Mouse (Mus musculus): ENCODE results near the gene Rnf225. TPM values are rescaled to one million over a fixed set of nuclear protein-coding genes. Genes with fewer than 3 reads are reported as not detected.
"Not testable (repeated sequence)": the region's sequence is repeated elsewhere in the genome, so short reads cannot be mapped to it uniquely, and the experiment has no call there.

The Rnf225 gene
- polyA plus RNA-seq, 1 experiment from 2014 or later, result 0.63 TPM

- Histone ChIP-seq H3K27me3 (replicated peaks) (no peaks in the 10 kb centered on the region), H3K9me3 (no peaks in the 10 kb centered on the region), H3K4me3 (no peak overlapping the region), H3K27ac (replicated peaks) (no peak overlapping the region), H3K4me2 (no peak overlapping the region), H3K36me3 (peaks cover 75% of the 10 kb centered on the region), H3K9ac (no peak overlapping the region), H3K4me1 (peaks cover 18% of the 10 kb centered on the region)
- no peak for ATAC-seq (ENCODE audit: extremely low read depth, insufficient number of reproducible peaks, low FRiP score, low TSS enrichment)
- WGBS, result 68% methylated on average over 1 of the region's 1 CpGs
These were observed 22.1 kb upstream of the Rnf225 start for GRCm38 (mm10) chr7:12905146-12905545.

DNA sequence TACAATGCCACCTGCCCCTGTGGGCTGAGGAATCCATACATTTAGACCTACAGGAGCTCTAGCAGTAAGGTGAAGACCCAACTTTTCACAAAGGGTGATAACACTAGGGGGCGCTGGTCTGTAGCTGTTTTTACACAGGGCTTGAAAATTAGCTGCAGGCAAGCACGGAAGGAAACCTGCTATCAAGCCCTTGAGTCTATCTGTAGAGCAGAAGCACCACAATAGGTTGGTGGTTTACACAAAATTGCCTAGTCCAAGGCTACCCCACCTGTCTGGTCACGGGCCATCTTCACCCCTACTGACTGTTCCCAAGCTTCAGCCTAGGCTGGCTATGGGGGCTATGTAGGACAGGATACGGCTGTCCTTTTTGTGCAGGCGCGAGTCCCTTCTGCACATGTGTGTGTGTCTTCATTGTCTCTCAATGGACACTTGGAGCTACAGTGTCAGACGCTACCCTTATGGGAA is 17.7 kb upstream of the Rnf225 start:
- Histone ChIP-seq H3K27ac (replicated peaks) (peak overlapping the region; percentile 94), H3K4me3 (peak overlapping the region; percentile 66), H3K4me1 (peaks cover 16% of the 10 kb centered on the region), H3K4me2 (peak overlapping the region; percentile 70), H3K9me3 (no peaks in the 10 kb centered on the region), H3K36me3 (peaks cover 45% of the 10 kb centered on the region), H3K9ac (peak overlapping the region; percentile 82), H3K27me3 (replicated peaks) (no peaks in the 10 kb centered on the region)
- ATAC-seq (ENCODE audit: extremely low read depth, insufficient number of reproducible peaks, low FRiP score, low TSS enrichment), result 0 out of 2 replicates have a peak, but pooled peaks have one; percentile 28
- WGBS, result 24% methylated on average over 7 of the region's 7 CpGs

- 5% methylated on average over 19 of the region's 19 CpGs for whole genome bisulfite sequencing
- H3K27ac ChIP-seq (replicated peaks), result peak overlapping the region; percentile 94
- H3K36me3 ChIP-seq, result peaks cover 38% of the 10 kb centered on the region
- H3K27me3 ChIP-seq (replicated peaks), result no peaks in the 10 kb centered on the region
- peak overlapping the region; percentile 82 for H3K9ac ChIP-seq
- peaks cover 11% of the 10 kb centered on the region for H3K4me1 ChIP-seq
- H3K4me3 ChIP-seq, result peak overlapping the region; percentile 66
- peak; percentile 59; the same call in 1 of the 2 replicates for ATAC-seq (ENCODE audit: extremely low read depth, insufficient number of reproducible peaks, low FRiP score, low TSS enrichment)
- peak overlapping the region; percentile 70 for H3K4me2 ChIP-seq
- no peaks in the 10 kb centered on the region for H3K9me3 ChIP-seq
These were observed 17.0 kb upstream of the Rnf225 start for GRCm38 (mm10) chr7:12910181-12910668.

DNA sequence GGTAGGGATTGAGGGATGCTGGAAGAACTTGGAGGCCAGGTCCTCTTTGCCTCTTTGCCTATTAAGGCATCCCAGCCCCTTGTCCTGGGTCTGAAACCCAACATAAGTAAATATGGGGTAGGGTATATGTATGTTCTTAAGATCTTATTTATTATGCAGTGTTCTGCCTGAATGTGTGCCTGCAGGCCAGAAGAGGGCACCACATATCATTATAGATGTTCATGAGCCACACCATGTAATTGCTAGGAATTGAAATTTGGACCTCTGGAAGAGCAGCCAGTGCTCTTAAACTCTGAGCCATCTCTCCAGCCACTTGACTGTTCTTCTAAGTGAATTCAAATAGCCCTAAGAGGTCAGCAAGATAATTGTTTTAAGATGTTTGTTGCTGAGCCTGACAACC is 13.7 kb upstream of the Rnf225 start:
- no peak overlapping the region for H3K4me3 ChIP-seq
- ATAC-seq (ENCODE audit: extremely low read depth, insufficient number of reproducible peaks, low FRiP score, low TSS enrichment), result no peak
- H3K36me3 ChIP-seq, result peaks cover 5% of the 10 kb centered on the region
- peaks cover 9% of the 10 kb centered on the region for H3K4me1 ChIP-seq
- H3K27me3 ChIP-seq (replicated peaks), result no peaks in the 10 kb centered on the region
- H3K4me2 ChIP-seq, result no peak overlapping the region
- H3K27ac ChIP-seq (replicated peaks), result no peak overlapping the region
- H3K9me3 ChIP-seq, result no peaks in the 10 kb centered on the region
- no peak overlapping the region for H3K9ac ChIP-seq

DNA sequence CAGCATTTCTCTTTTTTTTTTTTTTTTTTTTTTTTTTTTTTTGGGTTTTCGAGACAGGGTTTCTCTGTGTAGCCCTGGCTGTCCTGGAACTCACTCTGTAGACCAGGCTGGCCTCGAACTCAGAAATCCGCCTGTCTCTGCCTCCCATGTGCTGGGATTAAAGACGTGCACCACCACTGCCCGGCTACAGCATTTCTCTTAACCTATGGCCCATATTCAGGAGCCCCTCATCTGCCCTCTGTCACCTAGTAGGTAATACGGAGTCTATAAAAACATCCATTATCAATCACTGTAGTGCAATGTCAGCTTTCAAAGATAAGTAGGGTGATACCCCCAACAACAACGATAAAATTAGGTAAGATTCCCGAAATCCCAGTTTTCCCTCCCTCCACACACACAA is 6.7 kb upstream of the Rnf225 start:
- ATAC-seq (ENCODE audit: extremely low read depth, insufficient number of reproducible peaks, low FRiP score, low TSS enrichment); H3K4me3 ChIP-seq; H3K9me3 ChIP-seq; H3K9ac ChIP-seq; H3K27ac ChIP-seq (replicated peaks); H3K27me3 ChIP-seq (replicated peaks): not testable (repeated sequence)
- Histone ChIP-seq H3K4me2 (peak overlapping the region; percentile 31; the same call in 1 of the 2 replicates), H3K36me3 (peaks cover 27% of the 10 kb centered on the region), H3K4me1 (peaks cover 20% of the 10 kb centered on the region)
- WGBS, result 76% methylated on average over 7 of the region's 8 CpGs

- Histone ChIP-seq H3K4me3 (peak overlapping the region; percentile 98), H3K4me1 (peaks cover 20% of the 10 kb centered on the region), H3K36me3 (peaks cover 36% of the 10 kb centered on the region), H3K27me3 (replicated peaks) (no peaks in the 10 kb centered on the region), H3K9ac (peak overlapping the region; percentile 92), H3K27ac (replicated peaks) (peak overlapping the region; percentile 98), H3K4me2 (peak overlapping the region; percentile 89), H3K9me3 (no peaks in the 10 kb centered on the region)
- ATAC-seq (ENCODE audit: extremely low read depth, insufficient number of reproducible peaks, low FRiP score, low TSS enrichment), result no peak
- WGBS, result 0% methylated on average over 3 of the region's 3 CpGs
These were observed 5.9 kb upstream of the Rnf225 start for GRCm38 (mm10) chr7:12921318-12921704.

GRCm38 (mm10) chr7:12921705-12922465 is 5.3 kb upstream of the Rnf225 start, which contains the start of gene Rps5:
Gene Rps5 (plus strand): TSS chr7:12922290.
- H3K27me3 ChIP-seq (replicated peaks), result peaks cover 2% of the 10 kb centered on the region; the same call in 1 of the 2 replicates
- peaks cover 41% of the 10 kb centered on the region for H3K36me3 ChIP-seq
- ATAC-seq (ENCODE audit: extremely low read depth, insufficient number of reproducible peaks, low FRiP score, low TSS enrichment), result peak; percentile 98
- H3K4me1 ChIP-seq, result peaks cover 20% of the 10 kb centered on the region
- peak within 1 kb of the TSS; percentile 98 for H3K27ac ChIP-seq (replicated peaks)
- H3K4me2 ChIP-seq, result peak within 1 kb of the TSS; percentile 99
- H3K9ac ChIP-seq, result peak within 1 kb of the TSS; percentile 96
- H3K4me3 ChIP-seq, result peak within 1 kb of the TSS; percentile 98
- under 1% methylated on average over 55 of the region's 55 CpGs for WGBS
- no peaks in the 10 kb centered on the region for H3K9me3 ChIP-seq

GRCm38 (mm10) chr7:12922729-12923128 is 4.5 kb upstream of the Rnf225 start:
- Histone ChIP-seq H3K4me1 (peaks cover 25% of the 10 kb centered on the region), H3K27me3 (replicated peaks) (peaks cover 3% of the 10 kb centered on the region; the same call in 1 of the 2 replicates), H3K9me3 (no peaks in the 10 kb centered on the region), H3K27ac (replicated peaks) (peak overlapping the region; percentile 52; the same call in 1 of the 2 replicates), H3K4me2 (peak overlapping the region; percentile 99), H3K9ac (peak overlapping the region; percentile 96), H3K4me3 (peak overlapping the region; percentile 98), H3K36me3 (peaks cover 45% of the 10 kb centered on the region)
- no peak for ATAC-seq (ENCODE audit: extremely low read depth, insufficient number of reproducible peaks, low FRiP score, low TSS enrichment)
- 2% methylated on average over 8 of the region's 8 CpGs for WGBS

GRCm38 (mm10) chr7:12926316-12926715 is 900 bp upstream of the Rnf225 start:
- H3K9ac ChIP-seq, result no peak overlapping the region
- H3K4me3 ChIP-seq, result no peak overlapping the region
- H3K36me3 ChIP-seq, result peaks cover 45% of the 10 kb centered on the region
- no peak for ATAC-seq (ENCODE audit: extremely low read depth, insufficient number of reproducible peaks, low FRiP score, low TSS enrichment)
- H3K4me2 ChIP-seq, result no peak overlapping the region
- H3K4me1 ChIP-seq, result peaks cover 35% of the 10 kb centered on the region
- WGBS, result 82% methylated on average over 7 of the region's 7 CpGs
- H3K27ac ChIP-seq (replicated peaks), result no peak overlapping the region
- no peaks in the 10 kb centered on the region for H3K9me3 ChIP-seq
- peaks cover 16% of the 10 kb centered on the region; the same call in 1 of the 2 replicates for H3K27me3 ChIP-seq (replicated peaks)

- H3K9ac ChIP-seq, result peak overlapping the region; percentile 82
- peaks cover 16% of the 10 kb centered on the region; the same call in 1 of the 2 replicates for H3K27me3 ChIP-seq (replicated peaks)
- H3K27ac ChIP-seq (replicated peaks), result 0 out of 2 replicates have a peak overlapping the region, but pooled peaks have one; percentile 20
- H3K9me3 ChIP-seq, result no peaks in the 10 kb centered on the region
- H3K36me3 ChIP-seq, result peaks cover 43% of the 10 kb centered on the region
- ATAC-seq (ENCODE audit: extremely low read depth, insufficient number of reproducible peaks, low FRiP score, low TSS enrichment), result peak; percentile 40; the same call in 1 of the 2 replicates
- 3% methylated on average over 57 of the region's 65 CpGs for whole genome bisulfite sequencing
- peak overlapping the region; percentile 55 for H3K4me3 ChIP-seq
- peaks cover 32% of the 10 kb centered on the region for H3K4me1 ChIP-seq
- peak overlapping the region; percentile 90 for H3K4me2 ChIP-seq
These were observed 725 bp downstream of the Rnf225 start for GRCm38 (mm10) chr7:12927693-12928589.
